Mouse (Mus musculus): ENCODE results near the gene Gm44503. TPM values are rescaled to one million over a fixed set of nuclear protein-coding genes. Genes with fewer than 3 reads are reported as not detected.

Gm44503 gene
- total and polyA plus RNA-seq, 2 experiments from 2014 or later, result not detected

GRCm38 (mm10) chr9:73063621-73064290, 105.1 kb downstream of the Gm44503 start:
- Histone ChIP-seq H3K4me2 (ENCODE audit: low read depth, low read length, poor library complexity, severe bottlenecking) (peak overlapping the region; percentile 2; the same call in 1 of the 2 replicates), H3K9ac (replicated peaks; ENCODE audit: low read length, poor library complexity, severe bottlenecking) (no peak overlapping the region), H3K9me3 (ENCODE audit: low read length) (no peaks in the 10 kb centered on the region), H3K27ac (ENCODE audit: low read depth, low read length) (no peak overlapping the region), H3K27me3 (ENCODE audit: insufficient read depth, low read length) (no peaks in the 10 kb centered on the region), H3K4me3 (ENCODE audit: low read depth, low read length) (no peak overlapping the region), H3K4me1 (ENCODE audit: insufficient read depth, low read length) (peaks cover 9% of the 10 kb centered on the region; the same call in 1 of the 2 replicates), H3K36me3 (ENCODE audit: insufficient read depth, low read length) (no peaks in the 10 kb centered on the region)
- DNase-seq (ENCODE audit: low spot score) (no peak), ATAC-seq (ENCODE audit: low FRiP score) (no peak)
- TF ChIP-seq CTCF (IDR thresholded peaks at IDR 0.05), result no peak
- WGBS, result 35% methylated on average over 15 of the region's 15 CpGs

Small RNA genes within 50 kb of the gene (microRNA-seq; reads per million reads assigned to microRNA genes)
- gene Gm27353 (ENCODE audit: borderline number of aligned reads), result not detected

Other genes with a start within 250 kb of the Gm44503 start
- gene Prtg, start 152.0 kb upstream of the Gm44503 start, total RNA-seq (2014; rRNA removed), result 0.66 and 0.93 TPM in 2 replicates
- gene Prtg, start 152.0 kb upstream of the Gm44503 start, polyA plus RNA-seq (2015; fragmentation: Nextera tagmentation; extraction: Ambion mirVana), result 0.25 and 0.32 TPM in 2 replicates
- 40.1 and 45.9 TPM in 2 replicates for gene Pygo1, start 33.2 kb upstream of the Gm44503 start, total RNA-seq (2014; rRNA removed)
- 8.3 and 9.3 TPM in 2 replicates for gene Pygo1, start 33.2 kb upstream of the Gm44503 start, polyA plus RNA-seq (2015; fragmentation: Nextera tagmentation; extraction: Ambion mirVana)
- gene Dyx1c1, start 67 bp upstream of the Gm44503 start, total RNA-seq (2014; rRNA removed), result 1.8 and 3.0 TPM in 2 replicates
- gene Dyx1c1, start 67 bp upstream of the Gm44503 start, polyA plus RNA-seq (2015; fragmentation: Nextera tagmentation; extraction: Ambion mirVana), result 2.7 TPM in 2 replicates
- gene Ccpg1os, start 26.5 kb downstream of the Gm44503 start, total RNA-seq (2014; rRNA removed), result 13.4 and 15.1 TPM in 2 replicates
- 19.3 and 20.3 TPM in 2 replicates for gene Ccpg1os, start 26.5 kb downstream of the Gm44503 start, polyA plus RNA-seq (2015; fragmentation: Nextera tagmentation; extraction: Ambion mirVana)
- 19.3 and 30.4 TPM in 2 replicates for gene Ccpg1, start 26.6 kb downstream of the Gm44503 start, total RNA-seq (2014; rRNA removed)
- gene Ccpg1, start 26.6 kb downstream of the Gm44503 start, polyA plus RNA-seq (2015; fragmentation: Nextera tagmentation; extraction: Ambion mirVana), result 38.1 and 39.9 TPM in 2 replicates
- 8.4 and 19.4 TPM in 2 replicates for gene Pigb, start 81.5 kb downstream of the Gm44503 start, total RNA-seq (2014; rRNA removed)
- 12.2 and 13.0 TPM in 2 replicates for gene Pigb, start 81.5 kb downstream of the Gm44503 start, polyA plus RNA-seq (2015; fragmentation: Nextera tagmentation; extraction: Ambion mirVana)
- 5.3 and 6.4 TPM in 2 replicates for gene Rab27a, start 86.0 kb downstream of the Gm44503 start, total RNA-seq (2014; rRNA removed)
- gene Rab27a, start 86.0 kb downstream of the Gm44503 start, polyA plus RNA-seq (2015; fragmentation: Nextera tagmentation; extraction: Ambion mirVana), result 2.7 and 4.0 TPM in 2 replicates
- 0.93 TPM in 1 of 2 replicates, not detected in the other for gene Khdc3, start 143.0 kb downstream of the Gm44503 start, total RNA-seq (2014; rRNA removed)
- gene Khdc3, start 143.0 kb downstream of the Gm44503 start, polyA plus RNA-seq (2015; fragmentation: Nextera tagmentation; extraction: Ambion mirVana), result 0.25 and 0.27 TPM in 2 replicates
- gene Gm20509, start 143.6 kb downstream of the Gm44503 start, total RNA-seq (2014; rRNA removed), result not detected in 2 replicates
- gene Gm20509, start 143.6 kb downstream of the Gm44503 start, polyA plus RNA-seq (2015; fragmentation: Nextera tagmentation; extraction: Ambion mirVana), result 0.22 and 0.27 TPM in 2 replicates
- gene Rsl24d1, start 154.6 kb downstream of the Gm44503 start, total RNA-seq (2014; rRNA removed), result 49.5 and 78.1 TPM in 2 replicates
- 101 and 110 TPM in 2 replicates for gene Rsl24d1, start 154.6 kb downstream of the Gm44503 start, polyA plus RNA-seq (2015; fragmentation: Nextera tagmentation; extraction: Ambion mirVana)